Mouse (Mus musculus): Measurements from ENCODE around the gene Ppp2r2d. TPM values are rescaled to one million over a fixed set of nuclear protein-coding genes. Genes with fewer than 3 reads are reported as not detected.

The Ppp2r2d gene
- polyA plus RNA-seq, 1 experiment, result 119 TPM

- Histone ChIP-seq H3K27ac (ENCODE audit: control insufficient read depth, insufficient read depth, low read depth, low read length) (no peak overlapping the region), H3K4me3 (ENCODE audit: control insufficient read depth, low read depth, low read length) (no peak overlapping the region), H3K36me3 (ENCODE audit: control insufficient read depth, insufficient read depth, low read length) (no peaks in the 10 kb centered on the region), H3K27me3 (ENCODE audit: control insufficient read depth, insufficient read depth, low read length) (no peaks in the 10 kb centered on the region), H3K4me1 (ENCODE audit: control insufficient read depth, insufficient read depth, low read length) (peaks cover 8% of the 10 kb centered on the region)
- TF ChIP-seq CTCF (IDR thresholded peaks at IDR 0.05; ENCODE audit: control insufficient read depth, insufficient read depth, insufficient replicate concordance, low read depth, low read length) (peak; percentile 5; the same call in 1 of the 2 replicates), POLR2A (IDR thresholded peaks at IDR 0.05; ENCODE audit: control insufficient read depth, low read depth, low read length) (no peak)
These were observed 78.0 kb downstream of the Ppp2r2d start for GRCm38 (mm10) chr7:138923756-138924425.

- Histone ChIP-seq H3K4me3 (ENCODE audit: control insufficient read depth, low read depth, low read length) (no peak overlapping the region), H3K27me3 (ENCODE audit: control insufficient read depth, insufficient read depth, low read length) (no peaks in the 10 kb centered on the region), H3K27ac (ENCODE audit: control insufficient read depth, insufficient read depth, low read depth, low read length) (no peak overlapping the region), H3K4me1 (ENCODE audit: control insufficient read depth, insufficient read depth, low read length) (no peaks in the 10 kb centered on the region), H3K36me3 (ENCODE audit: control insufficient read depth, insufficient read depth, low read length) (no peaks in the 10 kb centered on the region)
- TF ChIP-seq POLR2A (IDR thresholded peaks at IDR 0.05; ENCODE audit: control insufficient read depth, low read depth, low read length), result no peak
- no peak for TF ChIP-seq CTCF (IDR thresholded peaks at IDR 0.05; ENCODE audit: control insufficient read depth, insufficient read depth, insufficient replicate concordance, low read depth, low read length)
These were observed 82.6 kb downstream of the Ppp2r2d start for GRCm38 (mm10) chr7:138928456-138928855.

Other genes starting within 250 kb of the Ppp2r2d start
- gene Mapk1ip1, start 194 bp downstream of the Ppp2r2d start, polyA plus RNA-seq (2012; rRNA removed), result 24.5 and 28.5 TPM in 2 replicates
- gene Bnip3, start 63.4 kb downstream of the Ppp2r2d start, polyA plus RNA-seq (2012; rRNA removed), result 8.0 and 8.8 TPM in 2 replicates
- gene Jakmip3, start 94.7 kb downstream of the Ppp2r2d start, polyA plus RNA-seq (2012; rRNA removed), result 3.3 and 3.6 TPM in 2 replicates
- 13.1 and 13.6 TPM in 2 replicates for gene Dpysl4, start 239.9 kb downstream of the Ppp2r2d start, polyA plus RNA-seq (2012; rRNA removed)

Measured in testis, adult 2 months (tissue).